Mouse (Mus musculus) hindbrain, postnatal 0 days (tissue): ENCODE results near the gene Fam120b. TPM values are rescaled to one million over a fixed set of nuclear protein-coding genes. Genes with fewer than 3 reads are reported as not detected.

Experiments
- ATAC-seq: fragments of 200-750 bp; cut with Nextera tagmentation; 2 replicates; pipeline ENCODE4 v1.8.0; 2017; ENCODE audit warnings: mild to moderate bottlenecking, moderate TSS enrichment, moderate library complexity
- DNase-seq: peaks from one replicate; pipeline ENCODE4 v3.0.0-alpha.2; 2015; ENCODE audit warnings: low spot score
- H3K27ac ChIP-seq: fragments of 300-500 bp; sonication (generic); 2 replicates; pipeline ENCODE4 v1.5.1; 2014; ENCODE audit warnings: mild to moderate bottlenecking
- H3K27me3 ChIP-seq: fragments of 300-500 bp; sonication (generic); 2 replicates; pipeline ENCODE4 v1.6.1; 2014; ENCODE audit warnings: low read length, mixed read lengths; ENCODE audit not compliant: insufficient read depth
- H3K36me3 ChIP-seq: fragments of 300-500 bp; sonication (generic); 2 replicates; pipeline ENCODE4 v1.6.1; 2014; ENCODE audit warnings: low read length, mixed read lengths; ENCODE audit not compliant: insufficient read depth
- H3K4me1 ChIP-seq: fragments of 300-500 bp; sonication (generic); 2 replicates; pipeline ENCODE4 v1.6.1; 2014; ENCODE audit warnings: antibody characterized with exemption, low read length, mixed read lengths; ENCODE audit not compliant: insufficient read depth
- H3K4me2 ChIP-seq: fragments of 300-500 bp; sonication (generic); 2 replicates; pipeline ENCODE4 v1.6.1; 2014; ENCODE audit warnings: low read depth, mild to moderate bottlenecking, low read length, moderate library complexity, mixed read lengths
- H3K4me3 ChIP-seq: fragments of 300-500 bp; sonication (generic); 2 replicates; pipeline ENCODE4 v1.5.1; 2014; ENCODE audit warnings: low read length
- H3K9ac ChIP-seq: fragments of 300-500 bp; sonication (generic); replicated peaks from 2 replicates; pipeline ENCODE4 v1.6.1; 2014; ENCODE audit warnings: mild to moderate bottlenecking, low read length, moderate library complexity, mixed read lengths
- H3K9me3 ChIP-seq: fragments of 300-500 bp; sonication (generic); 2 replicates; pipeline ENCODE4 v1.6.1; 2016; ENCODE audit warnings: low read length, mixed read lengths
- CTCF ChIP-seq: IDR thresholded peaks from 2 replicates; pipeline ENCODE4 v1.5.1; 2016; ENCODE audit warnings: antibody characterized with exemption, control low read depth, low read depth
- WGBS: fragments of 180-500 bp; shearing (Covaris S2); extraction: QIAGEN DNeasy Blood & Tissue Kit; methylation state at CpG from one replicate; pipeline ENCODE4 v1.1.7; 2014; 5-methylcytosine and 5-hydroxymethylcytosine counted together
- polyA plus RNA-seq: library from polyadenylated mRNA; unstranded; fragments of >200 nt; fragmentation: Nextera tagmentation; extraction: Ambion mirVana; gene quantifications from 2 replicates; pipeline ENCODE4 v1.2.1, GENCODE M21; 2015
- total RNA-seq: library from RNA; depleted of rRNA; stranded (reverse); fragments of >200 nt; gene quantifications from 2 replicates; pipeline ENCODE4 v1.2.3, GENCODE M21; 2014

The Fam120b gene
- total and polyA plus RNA-seq, 2 experiments from 2014 or later: 31.7 to 40.8 TPM

- Histone ChIP-seq H3K4me2 (peak overlapping the region; percentile 95), H3K36me3 (peaks cover 5% of the 10 kb centered on the region), H3K4me1 (peaks cover 23% of the 10 kb centered on the region), H3K9me3 (no peaks in the 10 kb centered on the region), H3K9ac (peak overlapping the region; percentile 78), H3K27ac (peak overlapping the region; percentile 86), H3K27me3 (no peaks in the 10 kb centered on the region; the same call in 1 of the 2 replicates), H3K4me3 (peak overlapping the region; percentile 68)
- DNase-seq (no peak), ATAC-seq (no peak)
- TF ChIP-seq CTCF: no peak
- under 1% methylated on average over 18 of the region's 18 CpGs for WGBS
Measured at GRCm38 (mm10) chr17:15375224-15375623, 20.8 kb upstream of the Fam120b start.

- no peaks in the 10 kb centered on the region for H3K36me3 ChIP-seq
- H3K4me2 ChIP-seq: peak overlapping the region; percentile 95
- DNase-seq (peak; percentile 88), ATAC-seq (peak; percentile 77)
- peak overlapping the region; percentile 86 for H3K27ac ChIP-seq
- peaks cover 30% of the 10 kb centered on the region for H3K4me1 ChIP-seq
- peak overlapping the region; percentile 68 for H3K4me3 ChIP-seq
- no peaks in the 10 kb centered on the region for H3K9me3 ChIP-seq
- no peak for TF ChIP-seq CTCF
- peak overlapping the region; percentile 78 for H3K9ac ChIP-seq
- no peaks in the 10 kb centered on the region; the same call in 1 of the 2 replicates for H3K27me3 ChIP-seq
- under 1% methylated on average over 66 of the region's 69 CpGs for WGBS
Measured at GRCm38 (mm10) chr17:15375701-15376493, 20.1 kb upstream of the Fam120b start.

- peak within 1 kb of the TSS; percentile 68 for H3K4me3 ChIP-seq
- peak; percentile 81 for DNase-seq
- peaks cover 37% of the 10 kb centered on the region for H3K4me1 ChIP-seq
Measured at GRCm38 (mm10) chr17:15376494-15377181, 19.4 kb upstream of the Fam120b start, which contains the start of gene Dll1. TSS of gene Dll1 (minus strand) at chr17:15376872.

GRCm38 (mm10) chr17:15377901-15378300 lies 18.1 kb upstream of the Fam120b start:
- Histone ChIP-seq H3K4me2 (peak overlapping the region; percentile 95; the same call in 1 of the 2 replicates), H3K27ac (0 out of 2 replicates have a peak overlapping the region, but pooled peaks have one; percentile 86), H3K27me3 (no peaks in the 10 kb centered on the region; the same call in 1 of the 2 replicates), H3K4me3 (no peak overlapping the region), H3K4me1 (peaks cover 30% of the 10 kb centered on the region), H3K9me3 (no peaks in the 10 kb centered on the region), H3K9ac (no peak overlapping the region), H3K36me3 (no peaks in the 10 kb centered on the region)
- 0% methylated on average over 1 of the region's 1 CpGs for WGBS
- peak; percentile 79 for TF ChIP-seq CTCF
- ATAC-seq: no peak
- DNase-seq: peak; percentile 85

More at GRCm38 (mm10) chr17:15376494-15377181, 19.4 kb upstream of the Fam120b start, which contains the start of gene Dll1:
- peak within 1 kb of the TSS; percentile 78 for H3K9ac ChIP-seq
- ATAC-seq: peak; percentile 15; the same call in 1 of the 2 replicates
- H3K9me3 ChIP-seq: no peaks in the 10 kb centered on the region
- TF ChIP-seq CTCF: peak; percentile 33
- under 1% methylated on average over 35 of the region's 36 CpGs for WGBS
- H3K27me3 ChIP-seq: no peaks in the 10 kb centered on the region; the same call in 1 of the 2 replicates
- H3K4me2 ChIP-seq: peak within 1 kb of the TSS; percentile 95
- peak within 1 kb of the TSS; percentile 86 for H3K27ac ChIP-seq
- H3K36me3 ChIP-seq: no peaks in the 10 kb centered on the region

GRCm38 (mm10) chr17:15378413-15379109 lies 17.4 kb upstream of the Fam120b start:
- Histone ChIP-seq H3K4me3 (no peak overlapping the region), H3K9ac (no peak overlapping the region), H3K4me1 (peaks cover 23% of the 10 kb centered on the region), H3K9me3 (no peaks in the 10 kb centered on the region), H3K4me2 (0 out of 2 replicates have a peak overlapping the region, but pooled peaks have one; percentile 10), H3K27ac (no peak overlapping the region), H3K27me3 (no peaks in the 10 kb centered on the region; the same call in 1 of the 2 replicates), H3K36me3 (no peaks in the 10 kb centered on the region)
- peak; percentile 25 for DNase-seq
- ATAC-seq: no peak
- 5% methylated on average over 15 of the region's 15 CpGs for WGBS
- no peak for TF ChIP-seq CTCF

- no peak overlapping the region for H3K27ac ChIP-seq
- 14% methylated on average over 17 of the region's 17 CpGs for WGBS
- H3K9ac ChIP-seq: no peak overlapping the region
- peaks cover 15% of the 10 kb centered on the region for H3K4me1 ChIP-seq
- DNase-seq (no peak), ATAC-seq (no peak)
- no peak for TF ChIP-seq CTCF
- peak overlapping the region; percentile 94 for H3K4me2 ChIP-seq
- H3K36me3 ChIP-seq: no peaks in the 10 kb centered on the region
- H3K4me3 ChIP-seq: peak overlapping the region; percentile 44
- no peaks in the 10 kb centered on the region for H3K9me3 ChIP-seq
- H3K27me3 ChIP-seq: no peaks in the 10 kb centered on the region
Measured at GRCm38 (mm10) chr17:15379741-15380526, 16.1 kb upstream of the Fam120b start.
